ENCODE assay signal across 8 mouse cellular contexts in genomic region chr3:35088241-35089080, GRCm38 (mm10).
DNase-seq lines count a peak whose midpoint lies in the region; ATAC-seq and TF ChIP-seq lines count a peak whose summit lies in the region.

No protein-coding gene starts in this region.

- no peaks in the 10 kb centered on the region for H3K27me3 ChIP-seq in hindbrain, embryonic 15.5 days
- H3K27me3 ChIP-seq in midbrain, embryonic 13.5 days: no peaks in the 10 kb centered on the region
- H3K27me3 ChIP-seq in intestine, postnatal 0 days (replicated peaks; ENCODE audit: control insufficient read depth, insufficient read depth, low read length): no peaks in the 10 kb centered on the region

- 0 out of 2 replicates have a peak overlapping the region, but pooled peaks have one; percentile 2 for H3K4me2 ChIP-seq in hindbrain, embryonic 15.5 days
- H3K4me2 ChIP-seq in midbrain, embryonic 13.5 days (replicated peaks): peak overlapping the region; percentile 30
- no peak overlapping the region for H3K4me2 ChIP-seq in intestine, postnatal 0 days (replicated peaks; ENCODE audit: low read depth)

- ATAC-seq in hindbrain, embryonic 15.5 days (ENCODE audit: low FRiP score, low read depth): peak; percentile 83
- peak; percentile 88 for ATAC-seq in midbrain, embryonic 13.5 days
- no peak for ATAC-seq in intestine, postnatal 0 days

- H3K9ac ChIP-seq in hindbrain, embryonic 15.5 days: no peak overlapping the region
- no peak overlapping the region for H3K9ac ChIP-seq in midbrain, embryonic 13.5 days (replicated peaks)
- no peak overlapping the region for H3K9ac ChIP-seq in intestine, postnatal 0 days (ENCODE audit: low read depth, low read length)

- DNase-seq in adrenal gland, postnatal 14 days: peak; percentile 7
- no peak for DNase-seq in adrenal gland, adult 18-20 months (ENCODE audit: low spot score in 2 of 2)
- peak; percentile 80 for DNase-seq in embryo, embryonic 9.5 days (ENCODE audit: extremely low spot score)
- DNase-seq in kidney, adult 11 months: no peak
- DNase-seq in liver: no peak

- H3K36me3 ChIP-seq in hindbrain, embryonic 15.5 days: no peaks in the 10 kb centered on the region
- no peaks in the 10 kb centered on the region for H3K36me3 ChIP-seq in midbrain, embryonic 13.5 days
- no peaks in the 10 kb centered on the region for H3K36me3 ChIP-seq in intestine, postnatal 0 days (ENCODE audit: control insufficient read depth, insufficient read depth)

- no peak overlapping the region for H3K4me3 ChIP-seq in hindbrain, embryonic 15.5 days
- H3K4me3 ChIP-seq in midbrain, embryonic 13.5 days (replicated peaks): no peak overlapping the region
- H3K4me3 ChIP-seq in intestine, postnatal 0 days (ENCODE audit: low read depth, low read length): no peak overlapping the region

- peak overlapping the region; percentile 77 for H3K27ac ChIP-seq in hindbrain, embryonic 15.5 days (replicated peaks)
- H3K27ac ChIP-seq in midbrain, embryonic 13.5 days: peak overlapping the region; percentile 87
- no peak overlapping the region for H3K27ac ChIP-seq in intestine, postnatal 0 days (ENCODE audit: low read depth, low read length)

- H3K4me1 ChIP-seq in hindbrain, embryonic 15.5 days (replicated peaks): peaks cover 31% of the 10 kb centered on the region
- H3K4me1 ChIP-seq in midbrain, embryonic 13.5 days (replicated peaks): peaks cover 71% of the 10 kb centered on the region
- H3K4me1 ChIP-seq in intestine, postnatal 0 days (replicated peaks; ENCODE audit: control insufficient read depth, insufficient read depth, low read length): no peaks in the 10 kb centered on the region

- 10% methylated on average over 19 of the region's 19 CpGs for WGBS in hindbrain, embryonic 15.5 days
- WGBS in midbrain, embryonic 13.5 days: 5% methylated on average over 19 of the region's 19 CpGs
- WGBS in intestine, postnatal 0 days: 67% methylated on average over 19 of the region's 19 CpGs

- no peak for TF ChIP-seq CTCF in intestine, postnatal 0 days (IDR thresholded peaks at IDR 0.05; ENCODE audit: low read depth)

- no peaks in the 10 kb centered on the region for H3K9me3 ChIP-seq in hindbrain, embryonic 15.5 days
- no peaks in the 10 kb centered on the region for H3K9me3 ChIP-seq in midbrain, embryonic 13.5 days
- no peaks in the 10 kb centered on the region for H3K9me3 ChIP-seq in intestine, postnatal 0 days (ENCODE audit: control insufficient read depth)

Comparison
In these comparisons a context has a peak if more than half of its experiments do, and no peak if none do; other contexts are left out.
1. DNase-seq: peak in adrenal gland, postnatal 14 days (single experiment) and embryo, embryonic 9.5 days (single experiment); none in adrenal gland, adult 18-20 months (0 of 2), kidney, adult 11 months (single experiment) and liver (single experiment).